Mouse (Mus musculus) lung, embryonic 14.5 days (tissue): ENCODE results near the gene Slc25a51. TPM values are rescaled to one million over a fixed set of nuclear protein-coding genes. Genes with fewer than 3 reads are reported as not detected.
A peak's percentile ranks its signal among the peaks of the same experiment; 100 is the strongest.

Experiments
- ATAC-seq: fragments of 200-750 bp; cut with Nextera tagmentation; 2 replicates; pipeline ENCODE4 v1.8.0; 2017; ENCODE audit warnings: mild to moderate bottlenecking, moderate TSS enrichment, moderate library complexity; ENCODE audit not compliant: insufficient read depth
- DNase-seq: peaks from one replicate; pipeline ENCODE4 v3.0.0-alpha.2; 2015
- H3K27ac ChIP-seq: fragments of 300-500 bp; sonication (generic); 2 replicates; pipeline ENCODE4 v1.5.1; 2014; ENCODE audit warnings: low read depth, mild to moderate bottlenecking, moderate library complexity
- H3K27me3 ChIP-seq: fragments of 300-500 bp; sonication (generic); 2 replicates; pipeline ENCODE4 v1.6.1; 2014; ENCODE audit warnings: low read length, control low read depth; ENCODE audit not compliant: insufficient read depth
- H3K36me3 ChIP-seq: fragments of 300-500 bp; sonication (generic); 2 replicates; pipeline ENCODE4 v1.6.1; 2014; ENCODE audit warnings: control low read depth; ENCODE audit not compliant: insufficient read depth
- H3K4me1 ChIP-seq: fragments of 300-500 bp; sonication (generic); 2 replicates; pipeline ENCODE4 v1.6.1; 2014; ENCODE audit warnings: antibody characterized with exemption, control low read depth; ENCODE audit not compliant: insufficient read depth
- H3K4me2 ChIP-seq: fragments of 300-500 bp; sonication (generic); 2 replicates; pipeline ENCODE4 v1.6.1; 2014; ENCODE audit warnings: mild to moderate bottlenecking
- H3K4me3 ChIP-seq: fragments of 300-500 bp; sonication (generic); 2 replicates; pipeline ENCODE4 v1.5.1; 2014; ENCODE audit warnings: low read depth, low read length
- H3K9ac ChIP-seq: fragments of 300-500 bp; sonication (generic); 2 replicates; pipeline ENCODE4 v1.6.1; 2014
- H3K9me3 ChIP-seq: fragments of 300-500 bp; sonication (generic); 2 replicates; pipeline ENCODE4 v1.6.1; 2016; ENCODE audit warnings: low read depth, low read length, control low read depth
- CTCF ChIP-seq: IDR thresholded peaks from 2 replicates; pipeline ENCODE4 v1.5.1; 2016; ENCODE audit warnings: antibody characterized with exemption, low read depth
- WGBS: fragments of 180-500 bp; shearing (Covaris S2); extraction: QIAGEN DNeasy Blood & Tissue Kit; methylation state at CpG from one replicate; pipeline ENCODE4 v1.1.7; 2014; 5-methylcytosine and 5-hydroxymethylcytosine counted together
- polyA plus RNA-seq: library from polyadenylated mRNA; unstranded; fragments of >200 nt; fragmentation: Nextera tagmentation; extraction: Ambion mirVana; gene quantifications from 2 replicates; pipeline ENCODE4 v1.2.1, GENCODE M21; 2014

Gene Slc25a51
- polyA plus RNA-seq, 1 experiment from 2014 or later: 69.0 TPM

DNA sequence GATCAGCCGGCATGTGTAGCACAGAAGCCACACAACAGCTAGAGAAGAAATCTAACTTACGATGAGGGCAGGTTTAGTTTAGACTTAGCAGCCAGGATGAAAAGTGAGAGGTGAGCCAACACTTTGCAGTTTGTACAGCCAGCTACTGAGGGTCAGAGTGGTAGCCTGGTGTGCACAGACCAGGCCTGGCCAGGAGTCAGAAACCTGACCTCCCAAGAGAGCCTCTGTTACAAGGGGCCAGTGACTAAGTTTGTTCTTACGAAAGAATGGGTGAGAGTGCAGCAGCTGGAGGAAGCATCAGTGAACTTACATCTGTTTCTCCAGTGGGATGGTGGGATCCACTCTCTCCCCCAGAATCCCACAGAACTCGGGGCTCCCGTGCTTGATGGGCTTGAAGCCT, 38.6 kb upstream of the Slc25a51 start:
- 91% methylated on average over 5 of the region's 5 CpGs for WGBS
- Histone ChIP-seq H3K27ac (no peak overlapping the region), H3K4me1 (peaks cover 3% of the 10 kb centered on the region; the same call in 1 of the 2 replicates), H3K4me2 (no peak overlapping the region), H3K36me3 (peaks cover 39% of the 10 kb centered on the region), H3K4me3 (no peak overlapping the region), H3K9ac (no peak overlapping the region), H3K9me3 (no peaks in the 10 kb centered on the region), H3K27me3 (no peaks in the 10 kb centered on the region)
- no peak for TF ChIP-seq CTCF
- DNase-seq (no peak), ATAC-seq (no peak)

DNA sequence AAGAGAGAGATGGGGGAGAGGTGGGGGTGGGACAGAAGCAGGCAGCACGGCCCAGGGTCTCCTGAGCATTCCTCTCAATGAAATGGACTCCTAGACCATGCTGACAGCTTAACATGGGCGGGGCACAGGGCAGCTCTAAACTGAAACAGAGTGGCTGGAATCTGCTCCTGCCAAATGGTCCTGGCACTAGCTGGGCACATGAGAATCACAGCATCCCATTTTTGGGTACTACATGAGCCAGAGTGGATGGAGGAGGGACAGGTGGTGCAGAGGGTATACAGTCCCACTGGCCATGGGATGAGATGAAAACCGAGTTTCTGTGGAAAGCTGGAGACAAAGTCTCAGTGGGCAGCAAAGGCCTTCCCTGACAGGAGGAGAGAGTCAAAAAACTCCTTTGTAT, 36.7 kb upstream of the Slc25a51 start:
- H3K9ac ChIP-seq: no peak overlapping the region
- peaks cover 40% of the 10 kb centered on the region for H3K36me3 ChIP-seq
- WGBS: 60% methylated on average over 3 of the region's 3 CpGs
- no peaks in the 10 kb centered on the region for H3K9me3 ChIP-seq
- no peak overlapping the region for H3K27ac ChIP-seq
- H3K27me3 ChIP-seq: no peaks in the 10 kb centered on the region
- ATAC-seq (no peak), DNase-seq (no peak)
- no peak overlapping the region for H3K4me2 ChIP-seq
- H3K4me3 ChIP-seq: no peak overlapping the region
- H3K4me1 ChIP-seq: peaks cover 3% of the 10 kb centered on the region; the same call in 1 of the 2 replicates
- TF ChIP-seq CTCF: no peak

DNA sequence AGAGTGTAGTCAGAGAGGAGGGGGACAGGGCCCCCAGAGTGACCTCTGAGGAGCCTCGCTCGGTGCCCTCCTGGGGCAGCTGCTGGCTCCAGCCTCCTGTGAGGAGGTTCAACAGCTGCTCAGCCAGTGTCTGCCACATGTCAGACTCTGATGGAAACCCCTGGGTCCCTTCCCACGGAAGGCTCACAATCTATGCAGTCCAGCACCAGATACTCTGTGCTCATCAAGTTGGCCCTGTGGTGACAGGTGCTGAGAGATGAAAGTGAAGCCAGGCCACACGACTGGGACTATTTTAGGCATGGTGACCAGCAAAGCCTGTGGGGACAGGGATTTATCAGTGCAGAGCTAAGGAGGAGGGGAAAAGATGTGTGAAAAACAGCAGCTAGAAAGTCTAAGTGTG, 36.2 kb upstream of the Slc25a51 start:
- Histone ChIP-seq H3K27me3 (no peaks in the 10 kb centered on the region), H3K4me3 (no peak overlapping the region), H3K9me3 (no peaks in the 10 kb centered on the region), H3K27ac (no peak overlapping the region), H3K9ac (no peak overlapping the region), H3K36me3 (peaks cover 40% of the 10 kb centered on the region), H3K4me2 (no peak overlapping the region), H3K4me1 (peaks cover 3% of the 10 kb centered on the region; the same call in 1 of the 2 replicates)
- ATAC-seq (no peak), DNase-seq (no peak)
- TF ChIP-seq CTCF: no peak
- 39% methylated on average over 4 of the region's 4 CpGs for WGBS

DNA sequence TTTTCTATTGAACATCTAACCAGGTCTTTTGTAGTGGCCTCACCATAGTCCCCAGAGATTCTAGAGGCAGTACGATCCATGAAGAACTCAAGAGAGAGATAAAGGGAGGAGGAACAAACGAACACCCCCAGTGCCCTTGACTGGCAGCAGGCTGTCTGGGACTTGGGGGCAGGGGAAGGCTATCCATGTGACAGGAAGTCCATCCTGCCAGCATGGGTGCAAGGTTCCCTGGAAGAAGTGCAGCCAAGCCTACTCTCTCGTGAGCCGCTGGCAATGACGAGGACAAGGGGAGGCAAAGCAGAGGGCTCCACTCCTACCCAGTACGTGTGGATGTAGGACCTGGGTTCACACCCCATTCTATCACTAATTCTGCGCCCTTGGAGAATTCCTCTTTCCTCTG, 35.1 kb upstream of the Slc25a51 start:
- Histone ChIP-seq H3K9ac (no peak overlapping the region), H3K9me3 (no peaks in the 10 kb centered on the region), H3K4me1 (peaks cover 3% of the 10 kb centered on the region; the same call in 1 of the 2 replicates), H3K36me3 (peaks cover 40% of the 10 kb centered on the region), H3K4me3 (no peak overlapping the region), H3K4me2 (no peak overlapping the region), H3K27me3 (no peaks in the 10 kb centered on the region), H3K27ac (no peak overlapping the region)
- no peak for DNase-seq
- no peak for ATAC-seq
- 75% methylated on average over 7 of the region's 7 CpGs for WGBS
- TF ChIP-seq CTCF: no peak

DNA sequence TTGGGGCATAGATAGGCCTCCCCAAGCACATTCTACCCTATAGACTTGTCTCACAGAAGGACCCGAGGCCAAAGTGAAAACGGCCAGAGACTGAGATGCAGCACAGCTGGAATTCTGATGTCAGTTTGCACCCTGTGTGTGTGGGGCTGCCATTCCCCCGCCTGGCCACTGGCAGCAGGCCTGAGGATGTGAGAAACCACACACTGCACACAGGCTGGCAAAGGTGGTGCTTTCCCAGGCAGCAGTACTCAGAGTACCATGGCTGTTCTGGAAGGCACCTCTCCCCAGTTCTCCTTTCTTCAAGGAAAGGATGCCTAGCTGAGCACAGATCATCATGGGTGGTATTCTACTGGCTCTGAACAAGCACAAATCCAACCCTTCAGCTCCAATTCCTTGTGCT, 33.7 kb upstream of the Slc25a51 start:
- peaks cover 3% of the 10 kb centered on the region; the same call in 1 of the 2 replicates for H3K4me1 ChIP-seq
- H3K9me3 ChIP-seq: no peaks in the 10 kb centered on the region
- no peak overlapping the region for H3K4me3 ChIP-seq
- H3K27me3 ChIP-seq: no peaks in the 10 kb centered on the region
- peak; percentile 55 for TF ChIP-seq CTCF
- no peak overlapping the region for H3K27ac ChIP-seq
- H3K9ac ChIP-seq: no peak overlapping the region
- peaks cover 40% of the 10 kb centered on the region for H3K36me3 ChIP-seq
- DNase-seq (peak; percentile 38), ATAC-seq (no peak)
- H3K4me2 ChIP-seq: no peak overlapping the region
- 47% methylated on average over 3 of the region's 3 CpGs for WGBS

DNA sequence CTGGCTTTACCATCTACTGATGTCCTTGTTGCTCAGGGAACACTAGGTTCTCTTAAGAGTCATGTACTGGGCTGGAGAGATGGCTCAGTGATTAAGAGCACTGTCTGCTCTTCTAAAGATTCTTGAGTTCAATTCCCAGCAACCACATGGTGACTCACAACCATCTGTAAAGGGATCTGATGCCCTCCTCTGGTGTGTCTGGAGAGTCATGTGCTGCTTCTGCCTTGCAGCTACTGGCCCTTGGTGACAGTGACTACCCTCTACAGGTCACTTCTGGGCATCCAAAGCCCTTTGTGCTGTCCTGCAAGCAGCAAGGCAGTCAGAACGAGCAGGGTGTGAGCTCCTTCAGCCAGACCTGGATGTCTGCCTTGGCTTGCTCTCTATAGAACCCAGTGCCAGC, 33.2 kb upstream of the Slc25a51 start:
- Histone ChIP-seq H3K27me3 (no peaks in the 10 kb centered on the region), H3K9me3 (no peaks in the 10 kb centered on the region), H3K4me2 (no peak overlapping the region), H3K27ac (no peak overlapping the region), H3K9ac (no peak overlapping the region), H3K4me3 (no peak overlapping the region), H3K4me1 (peaks cover 4% of the 10 kb centered on the region; the same call in 1 of the 2 replicates), H3K36me3 (peaks cover 35% of the 10 kb centered on the region)
- 56% methylated on average over 1 of the region's 1 CpGs for WGBS
- no peak for TF ChIP-seq CTCF
- DNase-seq: no peak
- no peak for ATAC-seq

DNA sequence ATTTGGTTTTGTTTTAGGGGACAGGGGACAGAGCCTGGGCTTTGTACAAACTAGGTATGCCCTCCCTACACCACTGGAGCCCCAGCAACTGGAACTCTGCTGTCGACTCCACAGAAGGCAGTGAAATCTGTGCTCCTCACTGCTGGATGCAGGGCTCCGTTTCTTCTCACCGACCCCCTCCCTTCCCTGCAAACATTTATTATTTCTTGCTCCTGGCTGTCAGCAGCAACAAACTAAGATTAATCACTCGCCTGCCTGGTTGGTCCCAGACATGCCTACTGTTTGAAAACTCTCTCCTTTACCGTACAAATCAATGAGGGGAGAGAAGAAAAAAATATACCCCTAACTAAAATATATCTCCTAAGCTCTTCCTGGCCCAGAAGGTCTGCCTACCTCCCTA, 30.7 kb upstream of the Slc25a51 start:
- WGBS: 24% methylated on average over 5 of the region's 5 CpGs
- no peak for DNase-seq
- no peak for ATAC-seq
- Histone ChIP-seq H3K4me3 (no peak overlapping the region), H3K36me3 (peaks cover 14% of the 10 kb centered on the region), H3K27me3 (no peaks in the 10 kb centered on the region), H3K27ac (no peak overlapping the region), H3K4me1 (peaks cover 15% of the 10 kb centered on the region), H3K9me3 (no peaks in the 10 kb centered on the region), H3K9ac (no peak overlapping the region), H3K4me2 (no peak overlapping the region)
- no peak for TF ChIP-seq CTCF

DNA sequence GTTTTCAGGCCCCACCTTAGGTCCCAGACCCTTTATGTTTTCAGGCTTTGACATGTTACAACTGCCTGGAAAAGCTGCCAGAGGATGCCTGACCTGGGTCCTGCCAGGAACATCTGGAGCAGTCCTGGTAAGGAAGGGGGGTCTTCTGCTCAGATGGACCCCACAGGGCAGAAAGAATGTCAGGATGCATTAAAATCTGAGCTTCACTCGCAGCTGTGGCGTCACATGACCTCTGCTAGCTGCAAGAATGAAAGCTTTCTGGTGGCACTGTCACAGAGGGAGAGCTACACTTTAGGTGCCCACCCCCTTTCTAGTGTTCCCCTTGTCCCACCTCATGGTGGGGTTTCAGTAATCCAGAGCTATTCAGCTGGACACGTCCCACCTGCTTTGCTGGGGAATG, 28.4 kb upstream of the Slc25a51 start:
- no peak for ATAC-seq
- Histone ChIP-seq H3K4me1 (peaks cover 12% of the 10 kb centered on the region), H3K4me2 (no peak overlapping the region), H3K4me3 (no peak overlapping the region), H3K36me3 (peaks cover 4% of the 10 kb centered on the region), H3K9me3 (no peaks in the 10 kb centered on the region), H3K9ac (no peak overlapping the region), H3K27me3 (no peaks in the 10 kb centered on the region), H3K27ac (no peak overlapping the region)
- WGBS: 47% methylated on average over 3 of the region's 3 CpGs
- no peak for DNase-seq
- no peak for TF ChIP-seq CTCF
